Mouse (Mus musculus): Measurements from ENCODE around the gene Pgls.

Gene Pgls

GRCm38 (mm10) chr8:71569366-71570290 is 22.3 kb upstream of the Pgls start:
- DNase-seq (ENCODE audit: low read depth, low spot score), result peak; percentile 99

DNA sequence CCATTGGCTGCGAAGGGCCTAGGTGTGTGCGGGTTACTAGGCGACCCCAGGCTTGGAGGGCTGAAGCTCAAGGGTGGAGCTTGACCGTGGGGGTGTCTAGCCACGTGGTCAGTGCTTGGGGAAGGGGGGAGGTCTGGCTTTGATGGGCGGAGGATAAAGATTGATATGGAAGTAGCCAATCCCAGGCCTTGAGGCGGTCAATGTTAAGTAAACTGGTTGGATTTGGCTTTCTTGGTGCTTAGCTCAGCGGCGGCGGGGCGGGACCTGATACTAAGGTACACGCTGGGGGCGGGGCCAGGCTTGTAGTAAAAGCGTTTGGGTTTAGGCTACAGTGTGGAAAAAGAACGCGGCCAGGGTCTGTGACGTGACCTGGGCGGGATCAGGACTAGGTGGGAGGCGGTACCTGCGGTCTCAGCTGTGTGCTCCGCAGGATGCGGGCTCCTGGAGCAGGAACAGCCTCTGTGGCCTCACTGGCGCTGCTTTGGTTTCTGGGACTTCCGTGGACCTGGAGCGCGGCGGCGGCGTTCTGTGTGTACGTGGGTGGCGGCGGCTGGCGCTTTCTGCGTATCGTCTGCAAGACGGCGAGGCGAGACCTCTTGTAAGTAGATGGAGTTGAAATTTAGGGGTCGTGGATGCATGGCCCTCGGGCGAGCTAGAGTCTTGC is 21.6 kb upstream of the Pgls start:
- peak; percentile 100 for DNase-seq (ENCODE audit: low read depth, low spot score)

GRCm38 (mm10) chr8:71572077-71572476 is 19.9 kb upstream of the Pgls start:
- DNase-seq (ENCODE audit: low read depth, low spot score), result no peak

GRCm38 (mm10) chr8:71572847-71573633 is 18.9 kb upstream of the Pgls start:
- DNase-seq (ENCODE audit: low read depth, low spot score), result no peak

GRCm38 (mm10) chr8:71574426-71574825 is 17.6 kb upstream of the Pgls start:
- DNase-seq (ENCODE audit: low read depth, low spot score), result no peak

DNA sequence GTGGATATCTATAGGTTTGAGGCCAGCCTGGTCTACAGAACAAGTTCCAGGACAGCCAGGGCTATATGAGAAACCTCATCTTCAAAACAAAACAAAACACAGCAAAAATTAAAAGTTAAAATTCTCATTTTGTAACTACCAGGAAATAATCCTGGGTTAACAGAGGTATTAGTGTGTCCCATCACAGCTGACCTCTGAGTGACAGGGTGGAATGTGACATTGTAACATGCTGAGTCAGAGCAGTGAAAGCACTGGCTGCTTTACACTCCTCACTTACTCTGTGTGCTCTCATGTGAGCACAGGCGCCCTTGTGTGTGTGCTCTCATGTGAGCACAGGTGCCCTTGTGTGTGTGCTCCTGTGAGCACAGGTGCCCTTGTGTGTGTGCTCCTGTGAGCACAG is 17.0 kb upstream of the Pgls start:
- no peak for DNase-seq (ENCODE audit: low read depth, low spot score)

- DNase-seq (ENCODE audit: low read depth, low spot score), result no peak
Observed at GRCm38 (mm10) chr8:71577856-71578387, 14.1 kb upstream of the Pgls start.

GRCm38 (mm10) chr8:71579009-71579408 is 13.0 kb upstream of the Pgls start:
- DNase-seq (ENCODE audit: low read depth, low spot score), result no peak

- no peak for DNase-seq (ENCODE audit: low read depth, low spot score)
Observed at GRCm38 (mm10) chr8:71579476-71579875, 12.5 kb upstream of the Pgls start.

- DNase-seq (ENCODE audit: low read depth, low spot score), result peak; percentile 50
Observed at GRCm38 (mm10) chr8:71580201-71580600, 11.8 kb upstream of the Pgls start.

DNA sequence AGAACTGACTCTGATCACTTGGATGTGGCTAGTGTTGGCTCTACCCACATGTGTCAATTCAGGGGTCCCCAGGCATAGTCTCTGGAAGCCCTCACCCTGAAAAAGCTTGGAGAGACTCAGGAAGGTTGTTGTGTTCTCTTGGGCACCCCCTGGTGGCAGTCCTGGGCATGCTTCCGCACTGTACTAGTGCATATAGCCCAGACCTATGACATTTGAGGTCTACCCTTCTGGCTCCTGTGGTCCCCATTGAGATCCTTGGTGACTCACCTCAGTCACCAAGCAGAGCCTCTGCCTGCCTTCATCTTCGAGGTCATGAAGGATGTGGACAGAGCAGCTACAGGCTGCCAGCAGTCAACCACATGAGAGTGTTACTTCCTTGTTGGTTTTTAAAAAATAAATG is 5.1 kb upstream of the Pgls start:
- peak; percentile 71 for DNase-seq (ENCODE audit: low read depth, low spot score)

DNA sequence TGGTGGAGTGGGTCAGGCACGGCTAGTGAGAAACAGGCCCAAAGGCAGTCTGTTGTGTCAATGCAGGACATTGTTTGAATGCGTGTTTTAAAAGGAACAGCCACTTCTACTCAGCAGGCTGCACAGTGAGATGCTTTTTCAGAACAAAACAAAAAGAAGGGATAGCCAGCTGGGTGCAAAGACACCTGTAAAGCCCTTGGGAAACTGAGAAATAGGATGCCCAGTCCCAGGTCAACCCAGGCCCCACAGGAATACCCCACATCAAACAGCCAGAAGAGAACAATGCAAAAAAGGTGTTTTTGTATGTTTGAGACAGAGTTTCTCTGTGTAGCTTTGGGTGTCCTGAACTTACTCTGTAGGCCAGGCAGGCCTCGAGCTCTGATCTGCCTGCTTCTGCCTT is 3.2 kb upstream of the Pgls start:
- DNase-seq (ENCODE audit: low read depth, low spot score), result no peak

- no peak for DNase-seq (ENCODE audit: low read depth, low spot score)
Observed at GRCm38 (mm10) chr8:71591017-71591416, 959 bp upstream of the Pgls start.

DNA sequence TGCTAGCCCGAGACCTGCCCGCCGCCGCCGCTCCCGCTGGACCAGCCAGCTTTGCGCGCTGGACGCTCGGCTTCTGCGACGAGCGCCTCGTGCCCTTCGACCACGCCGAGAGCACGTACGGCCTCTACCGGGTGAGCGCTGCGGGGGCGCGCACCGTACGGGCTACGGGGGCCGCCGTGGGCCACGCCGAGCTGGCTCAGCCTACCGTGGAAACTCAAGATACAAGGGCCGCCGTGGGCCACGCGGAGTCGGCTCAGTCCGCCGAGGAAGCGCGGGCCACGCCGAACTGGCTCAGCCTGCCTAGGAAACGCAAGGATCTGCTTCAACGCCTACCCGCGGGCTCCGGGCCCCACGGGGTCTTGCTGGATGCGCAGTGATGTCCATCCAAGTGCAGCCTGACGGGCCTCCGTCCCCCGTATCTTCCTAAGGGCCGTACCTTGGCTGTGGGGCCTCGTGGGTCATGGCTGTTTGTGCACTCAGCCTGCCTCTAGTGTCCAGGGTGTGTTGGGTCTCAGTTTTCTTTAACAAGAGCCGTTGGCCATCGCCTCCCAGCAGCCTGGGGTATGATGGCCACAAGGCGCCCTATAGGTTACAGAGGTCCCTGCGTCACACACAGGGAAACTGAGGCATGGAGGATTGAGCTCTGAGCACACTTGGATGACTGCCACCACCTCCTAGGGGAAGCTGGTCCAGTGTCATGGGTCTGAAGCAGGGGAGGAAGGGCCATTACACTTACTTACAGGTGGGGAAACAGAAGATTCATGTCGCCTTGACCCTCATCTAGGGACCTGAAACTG is 596 bp downstream of the Pgls start:
- peak; percentile 31 for DNase-seq (ENCODE audit: low read depth, low spot score)

- no peak for DNase-seq (ENCODE audit: low read depth, low spot score)
Observed at GRCm38 (mm10) chr8:71593556-71594323, 1.8 kb downstream of the Pgls start.

- DNase-seq (ENCODE audit: low read depth, low spot score), result no peak
Observed at GRCm38 (mm10) chr8:71594324-71594722, 2.3 kb downstream of the Pgls start.

DNA sequence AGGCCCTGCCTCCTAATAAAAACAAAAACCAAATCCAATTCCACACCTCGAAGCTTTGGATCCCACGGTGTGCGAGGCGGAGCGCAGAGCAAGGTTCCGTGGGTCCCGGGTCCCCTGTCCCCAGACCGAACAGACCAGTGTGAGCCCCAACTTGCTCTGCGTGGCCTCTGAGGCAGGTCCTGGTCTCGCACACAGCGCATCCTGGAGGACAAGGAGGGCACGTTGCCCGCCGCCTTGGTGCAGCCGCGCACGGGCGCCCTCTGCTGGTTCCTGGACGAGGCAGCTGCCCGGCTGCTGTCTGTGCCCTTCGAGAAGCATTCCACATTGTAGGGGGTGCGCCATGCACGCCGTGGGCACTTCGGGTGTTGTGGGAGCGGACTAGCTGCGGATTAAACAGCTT is 3.9 kb downstream of the Pgls start:
- DNase-seq (ENCODE audit: low read depth, low spot score), result peak; percentile 88

GRCm38 (mm10) chr8:71596384-71596783 is 4.4 kb downstream of the Pgls start:
- DNase-seq (ENCODE audit: low read depth, low spot score), result peak; percentile 58

DNA sequence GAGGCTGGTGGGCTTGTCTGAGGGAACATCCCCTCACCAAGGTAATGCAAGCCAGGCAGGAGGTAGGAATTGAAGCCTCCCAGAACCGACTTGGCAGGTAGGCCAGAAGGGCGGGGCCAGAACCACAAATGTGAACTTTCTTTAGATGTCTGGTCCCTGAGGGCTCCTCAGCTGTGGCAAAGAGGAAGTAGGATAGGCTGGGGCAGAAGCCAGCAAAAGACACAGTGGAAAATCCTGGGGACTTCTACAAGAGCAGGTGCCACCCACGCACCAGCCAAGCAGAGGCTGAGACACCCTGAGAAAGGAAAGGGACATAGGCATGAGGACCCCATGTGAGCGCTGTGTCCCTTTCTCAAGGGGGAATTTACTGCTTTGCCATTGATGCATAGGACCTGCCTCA is 4.8 kb downstream of the Pgls start:
- DNase-seq (ENCODE audit: low read depth, low spot score), result no peak

DNA sequence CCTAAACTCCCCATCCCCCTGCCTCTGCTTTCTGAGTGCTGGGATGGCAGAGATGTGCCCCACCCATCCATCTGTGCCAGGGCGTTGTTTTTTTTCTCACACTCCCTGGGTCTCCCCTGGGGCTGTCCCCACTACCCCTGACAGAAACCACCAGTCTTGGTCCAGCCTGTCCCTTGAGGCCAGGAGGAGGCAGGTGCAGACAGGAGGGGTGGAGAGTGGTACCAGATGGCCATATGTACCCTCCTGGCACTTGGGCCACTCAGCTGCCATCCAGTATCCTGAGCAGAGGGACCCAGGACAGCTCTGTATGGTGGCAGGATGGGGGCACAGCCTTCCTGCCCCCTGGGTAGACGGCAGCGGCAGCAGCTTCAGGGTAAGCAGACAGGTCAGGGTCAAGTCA is 5.5 kb downstream of the Pgls start, which contains the start of gene Fam129c:
Gene Fam129c, plus strand, starts transcription at position 198 of the 400 bp plus-strand sequence.
- DNase-seq (ENCODE audit: low read depth, low spot score), result no peak
